ENCODE assay signal across 15 mouse cellular contexts in the genomic region with DNA sequence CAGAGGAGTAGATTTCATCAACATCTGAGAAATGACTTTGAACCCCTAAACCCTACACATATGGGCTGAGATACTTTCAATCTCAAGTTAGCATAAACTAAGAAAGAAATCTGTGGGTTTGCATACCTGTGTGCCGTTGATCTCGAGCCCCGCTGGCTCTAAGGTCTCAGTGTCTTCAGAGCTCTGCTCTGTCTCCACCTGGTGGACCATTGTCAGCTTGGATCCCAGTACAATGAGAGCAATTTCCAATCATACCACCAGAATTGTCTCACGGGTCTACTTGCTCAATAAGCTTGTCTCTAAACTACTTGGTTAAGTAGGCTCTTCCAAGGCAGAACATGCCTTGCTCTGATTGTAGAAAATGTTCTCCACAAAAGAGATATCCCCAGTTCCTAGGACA.
DNase-seq lines count a peak whose midpoint lies in the region; ATAC-seq lines count a peak whose summit lies in the region.
"Had no signal": no experiment of that assay in that cellular context is flagged by ENCODE, and none has a peak within 500 bp of the region (broad histone marks: within the 10 kb centered on the region; RNA-seq: fewer than 3 reads in every experiment).

No protein-coding gene starts in this region.

- peak; percentile 31 for DNase-seq in kidney, adult 9 months
- DNase-seq in A20 (ENCODE audit: low read depth, low spot score): peak; percentile 9
- DNase-seq in naive thymus-derived CD4-positive, alpha-beta T cell, adult 2 months (ENCODE audit: low read depth): peak; percentile 66
- no peak for DNase-seq in cerebellum, postnatal 36 days
- DNase-seq in cerebellum, adult 8-10 months: no peak
- DNase-seq: cerebellum, adult 9-10 months; heart, postnatal 4 days; kidney, postnatal 10 days had no signal

- no peaks in the 10 kb centered on the region for H3K27me3 ChIP-seq in kidney, embryonic 15.5 days
- H3K27me3 ChIP-seq: embryonic facial prominence, embryonic 13.5 days; liver, embryonic 15.5 days; neural tube, embryonic 12.5 days had no signal

- 0 out of 2 replicates have a peak, but pooled peaks cover 6% of the 10 kb centered on the region for H3K4me1 ChIP-seq in kidney, embryonic 15.5 days
- H3K4me1 ChIP-seq: neural tube, embryonic 12.5 days had no signal

- no peaks in the 10 kb centered on the region for H3K36me3 ChIP-seq in kidney, embryonic 15.5 days
- H3K36me3 ChIP-seq: embryonic facial prominence, embryonic 13.5 days; liver, embryonic 15.5 days; midbrain, embryonic 10.5 days; neural tube, embryonic 12.5 days had no signal

- H3K9ac ChIP-seq in kidney, embryonic 15.5 days: no peak overlapping the region
- H3K9ac ChIP-seq: embryonic facial prominence, embryonic 13.5 days; liver, embryonic 15.5 days; neural tube, embryonic 12.5 days had no signal

- H3K4me2 ChIP-seq in kidney, embryonic 15.5 days: no peak overlapping the region
- H3K4me2 ChIP-seq: embryonic facial prominence, embryonic 13.5 days; liver, embryonic 15.5 days; neural tube, embryonic 12.5 days had no signal

- H3K9me3 ChIP-seq in kidney, embryonic 15.5 days (replicated peaks): no peaks in the 10 kb centered on the region
- H3K9me3 ChIP-seq: embryonic facial prominence, embryonic 13.5 days; liver, embryonic 15.5 days; midbrain, embryonic 10.5 days; neural tube, embryonic 12.5 days had no signal

- no peak overlapping the region for H3K4me3 ChIP-seq in kidney, embryonic 15.5 days (replicated peaks)
- H3K4me3 ChIP-seq: embryonic facial prominence, embryonic 13.5 days; liver, embryonic 15.5 days; midbrain, embryonic 10.5 days; neural tube, embryonic 12.5 days had no signal

- H3K27ac ChIP-seq in kidney, embryonic 15.5 days: no peak overlapping the region
- H3K27ac ChIP-seq: embryonic facial prominence, embryonic 13.5 days; liver, embryonic 15.5 days; midbrain, embryonic 10.5 days; neural tube, embryonic 12.5 days had no signal

- no peak for ATAC-seq in kidney, embryonic 15.5 days (replicated peaks; ENCODE audit: low FRiP score)
- peak; percentile 23 for ATAC-seq in CD4-positive, CD25-positive, alpha-beta regulatory T cell, adult 4 months
- ATAC-seq: forebrain, embryonic 14.5 days had no signal

- WGBS in kidney, embryonic 15.5 days: 91% methylated on average over 4 of the region's 4 CpGs

Comparison
In these comparisons a context has a peak if more than half of its experiments do, and no peak if none do; other contexts are left out.
1. DNase-seq: peak in kidney, adult 9 months (single experiment), A20 (single experiment) and naive thymus-derived CD4-positive, alpha-beta T cell, adult 2 months (single experiment); none in cerebellum, postnatal 36 days (0 of 2) and cerebellum, adult 8-10 months (single experiment).